Mouse (Mus musculus): Measurements from ENCODE around the gene Gstp1.
"Not testable (repeated sequence)": the region's sequence is repeated elsewhere in the genome, so short reads cannot be mapped to it uniquely, and the experiment has no call there.

DNA sequence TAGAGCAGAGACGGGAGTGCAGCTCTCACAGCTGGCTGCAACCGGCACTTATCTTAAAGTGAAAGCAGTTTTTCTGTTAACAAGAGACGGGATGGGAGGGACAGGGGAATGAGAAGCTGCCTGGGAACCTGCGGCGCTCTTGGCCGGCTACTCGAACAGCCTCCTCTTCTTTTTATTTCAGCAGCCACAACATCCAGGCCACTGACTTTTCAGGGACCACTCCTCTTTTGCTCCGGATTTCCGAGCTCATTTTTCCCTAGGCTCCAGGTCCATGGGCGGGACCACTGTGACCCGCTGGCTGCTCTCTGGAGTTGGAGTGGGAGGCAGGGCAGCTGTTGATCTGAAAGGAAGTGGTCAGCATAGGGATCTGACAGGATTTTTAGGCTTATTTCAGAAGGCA, 26.7 kb upstream of the Gstp1 start:
- not testable (repeated sequence) for TF ChIP-seq GATA1 (IDR thresholded peaks at IDR 0.05; ENCODE audit: borderline replicate concordance, low read length); FLI1 (IDR thresholded peaks at IDR 0.05; ENCODE audit: low read length)

Data from megakaryocyte, embryonic 14.5 days (primary cell).